Mouse (Mus musculus): Measurements from ENCODE around the gene Fkbp10. TPM values are rescaled to one million over a fixed set of nuclear protein-coding genes. Genes with fewer than 3 reads are reported as not detected.

The Fkbp10 gene
- total and polyA plus RNA-seq, 3 experiments, result 0.55 TPM; not detected in 2

DNA sequence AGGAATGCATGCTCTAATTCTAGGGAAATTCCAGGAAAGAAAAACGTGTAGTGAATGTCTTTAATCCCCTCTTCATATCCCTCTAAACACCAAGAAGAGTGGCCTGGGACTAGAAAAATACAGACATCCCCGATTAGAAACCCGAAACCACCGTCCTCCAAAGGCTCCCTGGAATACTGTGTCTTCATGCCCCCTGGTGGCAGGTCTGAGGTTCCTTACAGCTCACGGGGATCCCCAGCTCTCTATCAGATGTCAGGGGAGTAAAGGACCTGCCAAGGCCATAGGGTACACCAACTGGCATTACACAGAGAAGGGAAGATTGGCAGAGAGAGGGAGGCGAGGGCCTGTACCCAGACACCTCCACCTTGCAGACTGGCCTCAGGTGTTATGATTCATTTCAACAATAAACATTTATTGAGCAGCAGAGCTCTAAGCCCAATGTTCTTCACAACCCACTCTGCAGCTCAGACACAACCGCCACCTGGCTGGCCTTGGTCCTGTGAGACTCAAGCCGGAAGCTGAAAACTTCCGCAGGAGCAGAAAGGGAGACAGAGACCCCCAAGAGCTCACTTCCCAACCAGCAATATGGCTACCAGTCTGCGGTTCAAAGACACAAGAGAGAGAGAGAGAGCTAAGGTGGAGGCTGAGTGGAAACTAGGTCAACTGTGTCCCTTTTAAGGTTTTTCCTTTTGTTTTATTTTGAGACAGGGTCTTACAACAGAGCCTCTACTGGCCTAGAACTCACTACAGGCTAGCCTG, 7.2 kb upstream of the Fkbp10 start:
- DNase-seq (ENCODE audit: low spot score), result peak; percentile 41

DNA sequence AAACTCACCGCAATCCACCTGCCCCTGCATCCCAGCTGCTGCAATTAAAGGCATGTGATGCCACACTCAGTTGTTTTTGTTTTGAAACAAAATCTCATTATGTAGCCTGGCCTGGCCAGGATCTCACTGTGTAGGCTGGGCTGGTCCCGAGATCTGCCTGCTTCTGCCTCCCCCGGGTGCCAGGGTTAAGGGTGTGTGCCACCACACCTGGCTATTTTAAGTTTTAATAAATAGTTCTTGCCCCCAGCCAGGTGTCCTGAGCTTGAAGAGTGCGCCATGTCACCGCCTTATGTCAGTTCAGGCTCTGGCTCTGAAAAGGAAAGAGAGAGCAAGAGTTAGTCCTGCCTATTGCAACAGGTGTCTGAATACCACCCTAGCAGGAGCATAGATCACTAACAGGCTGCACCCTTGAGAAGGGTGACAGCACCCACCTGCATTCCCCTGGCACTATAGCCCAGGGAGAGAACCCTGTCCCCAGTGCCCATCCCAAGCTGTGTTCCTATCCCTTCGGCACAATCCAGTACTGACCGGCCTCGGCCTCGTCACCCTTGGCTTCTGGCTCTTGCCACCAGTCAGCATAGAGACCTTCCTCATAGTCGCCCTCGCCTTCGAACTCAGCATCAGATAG, 6.5 kb upstream of the Fkbp10 start:
- DNase-seq (ENCODE audit: low spot score) (no peak), ATAC-seq (ENCODE audit: extremely low read depth, insufficient number of reproducible peaks, low FRiP score, poor library complexity, severe bottlenecking) (no peak)
- Histone ChIP-seq H3K9me3 (replicated peaks) (no peaks in the 10 kb centered on the region), H3K36me3 (replicated peaks) (no peaks in the 10 kb centered on the region), H3K4me1 (ENCODE audit: insufficient read depth, low read depth, low read length) (no peaks in the 10 kb centered on the region), H3K27me3 (ENCODE audit: insufficient read depth, low read length) (peaks cover 48% of the 10 kb centered on the region), H3K4me3 (ENCODE audit: low read depth, low read length) (no peak overlapping the region)
- no peak for TF ChIP-seq GATA1 (IDR thresholded peaks at IDR 0.05; ENCODE audit: borderline replicate concordance, low read length)
- TF ChIP-seq CTCF (IDR thresholded peaks at IDR 0.05; ENCODE audit: low read depth, low read length), result no peak
- no peak for TF ChIP-seq TAL1 (conservative IDR thresholded peaks at IDR 0.05; ENCODE audit: low read depth, low read length)
- no peak for TF ChIP-seq GATA2 (IDR thresholded peaks at IDR 0.05; ENCODE audit: borderline replicate concordance, low read depth, low read length)
- TF ChIP-seq POLR2AphosphoS5 (IDR thresholded peaks at IDR 0.05; ENCODE audit: insufficient replicate concordance, low read depth, low read length), result no peak

More for the DNA sequence above, 7.2 kb upstream of the Fkbp10 start:
- Histone ChIP-seq H3K4me3 (ENCODE audit: low read depth, low read length) (no peak overlapping the region), H3K36me3 (replicated peaks) (no peaks in the 10 kb centered on the region), H3K4me1 (ENCODE audit: insufficient read depth, low read depth, low read length) (no peaks in the 10 kb centered on the region), H3K9me3 (replicated peaks) (no peaks in the 10 kb centered on the region), H3K27me3 (ENCODE audit: insufficient read depth, low read length) (peaks cover 47% of the 10 kb centered on the region)
- no peak for TF ChIP-seq TAL1 (conservative IDR thresholded peaks at IDR 0.05; ENCODE audit: low read depth, low read length)
- TF ChIP-seq GATA1 (IDR thresholded peaks at IDR 0.05; ENCODE audit: borderline replicate concordance, low read length), result no peak
- TF ChIP-seq POLR2AphosphoS5 (IDR thresholded peaks at IDR 0.05; ENCODE audit: insufficient replicate concordance, low read depth, low read length), result no peak
- no peak for TF ChIP-seq GATA2 (IDR thresholded peaks at IDR 0.05; ENCODE audit: borderline replicate concordance, low read depth, low read length)
- no peak for TF ChIP-seq CTCF (IDR thresholded peaks at IDR 0.05; ENCODE audit: low read depth, low read length)
- no peak for ATAC-seq (ENCODE audit: extremely low read depth, insufficient number of reproducible peaks, low FRiP score, poor library complexity, severe bottlenecking)

DNA sequence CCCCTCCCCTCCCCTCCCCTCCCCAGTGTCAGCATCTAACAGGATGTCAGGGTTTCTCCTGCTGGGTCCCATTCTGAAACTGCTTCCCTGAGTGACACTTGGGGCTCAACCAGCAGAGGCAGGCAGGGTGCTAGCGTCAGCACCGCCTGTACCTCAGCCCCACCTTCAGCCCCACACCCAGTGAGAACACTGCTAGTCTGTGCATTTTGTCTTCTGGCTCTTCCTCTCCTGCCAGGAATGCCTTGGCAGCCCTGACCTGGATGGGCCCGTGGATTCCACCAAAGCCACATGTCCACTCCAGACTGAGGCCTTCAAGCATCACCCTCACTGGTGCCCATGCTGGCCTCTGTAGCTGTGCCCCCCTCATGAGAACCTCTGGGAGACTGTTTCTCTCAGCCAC, 5.8 kb upstream of the Fkbp10 start:
- no peak for ATAC-seq (ENCODE audit: extremely low read depth, insufficient number of reproducible peaks, low FRiP score, poor library complexity, severe bottlenecking)
- Histone ChIP-seq H3K36me3 (replicated peaks) (no peaks in the 10 kb centered on the region), H3K4me3 (ENCODE audit: low read depth, low read length) (no peak overlapping the region), H3K27me3 (ENCODE audit: insufficient read depth, low read length) (peaks cover 53% of the 10 kb centered on the region), H3K9me3 (replicated peaks) (0 out of 2 replicates have a peak, but pooled peaks cover 3% of the 10 kb centered on the region), H3K4me1 (ENCODE audit: insufficient read depth, low read depth, low read length) (no peaks in the 10 kb centered on the region; the same call in 1 of the 2 replicates)
- DNase-seq (ENCODE audit: low spot score), result no peak
- TF ChIP-seq GATA1 (IDR thresholded peaks at IDR 0.05; ENCODE audit: borderline replicate concordance, low read length) (no peak), GATA2 (IDR thresholded peaks at IDR 0.05; ENCODE audit: borderline replicate concordance, low read depth, low read length) (no peak), TAL1 (conservative IDR thresholded peaks at IDR 0.05; ENCODE audit: low read depth, low read length) (no peak), POLR2AphosphoS5 (IDR thresholded peaks at IDR 0.05; ENCODE audit: insufficient replicate concordance, low read depth, low read length) (no peak), CTCF (IDR thresholded peaks at IDR 0.05; ENCODE audit: low read depth, low read length) (no peak; the same call in 1 of the 2 replicates)

DNA sequence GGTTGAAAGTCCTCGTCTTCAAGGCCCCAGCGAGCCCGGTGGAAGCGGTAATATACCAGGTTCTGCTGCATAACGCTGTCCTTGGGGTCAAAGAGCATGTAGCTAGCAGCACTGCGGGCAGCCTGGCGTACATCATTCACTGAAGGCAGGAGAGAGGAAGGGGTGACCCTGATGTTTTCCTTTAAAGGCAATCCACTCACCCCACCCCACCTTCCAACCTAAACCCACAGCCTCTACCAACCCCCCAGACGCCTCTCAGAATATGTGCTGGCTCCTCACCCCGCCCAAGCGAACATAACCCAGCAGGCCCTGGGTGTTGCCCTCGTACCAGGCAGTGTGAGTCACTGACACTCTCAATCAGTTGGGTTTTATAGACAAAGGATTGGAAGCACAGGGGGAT, 3.8 kb upstream of the Fkbp10 start:
- Histone ChIP-seq H3K4me3 (ENCODE audit: low read depth, low read length) (no peak overlapping the region), H3K9me3 (replicated peaks) (0 out of 2 replicates have a peak, but pooled peaks cover 3% of the 10 kb centered on the region), H3K4me1 (ENCODE audit: insufficient read depth, low read depth, low read length) (no peaks in the 10 kb centered on the region; the same call in 1 of the 2 replicates), H3K36me3 (replicated peaks) (no peaks in the 10 kb centered on the region), H3K27me3 (ENCODE audit: insufficient read depth, low read length) (peaks cover 58% of the 10 kb centered on the region)
- no peak for TF ChIP-seq GATA2 (IDR thresholded peaks at IDR 0.05; ENCODE audit: borderline replicate concordance, low read depth, low read length)
- no peak for TF ChIP-seq POLR2AphosphoS5 (IDR thresholded peaks at IDR 0.05; ENCODE audit: insufficient replicate concordance, low read depth, low read length)
- no peak for TF ChIP-seq CTCF (IDR thresholded peaks at IDR 0.05; ENCODE audit: low read depth, low read length)
- no peak for TF ChIP-seq GATA1 (IDR thresholded peaks at IDR 0.05; ENCODE audit: borderline replicate concordance, low read length)
- no peak for TF ChIP-seq TAL1 (conservative IDR thresholded peaks at IDR 0.05; ENCODE audit: low read depth, low read length)
- DNase-seq (ENCODE audit: low spot score) (no peak), ATAC-seq (ENCODE audit: extremely low read depth, insufficient number of reproducible peaks, low FRiP score, poor library complexity, severe bottlenecking) (no peak)

DNA sequence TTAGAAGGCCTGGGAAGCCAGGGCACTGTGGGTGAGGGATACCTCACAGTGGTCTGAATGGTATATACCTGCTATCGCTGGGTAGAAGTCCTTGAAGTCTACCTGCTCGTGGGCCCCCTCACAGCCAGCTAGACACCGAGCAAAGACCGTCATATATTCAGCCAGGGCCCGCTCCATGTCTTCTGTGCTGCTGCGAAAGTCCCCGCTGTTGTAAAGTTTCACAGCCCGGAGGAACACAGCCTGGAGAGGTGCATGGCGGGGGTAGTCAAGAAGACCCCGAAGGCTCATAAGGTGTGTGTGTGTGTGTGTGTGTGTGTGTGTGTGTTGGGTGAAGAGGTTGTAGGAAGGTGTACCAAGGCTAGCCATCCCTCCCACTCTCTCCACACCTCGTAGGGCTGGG, 2.0 kb upstream of the Fkbp10 start:
- Histone ChIP-seq H3K9me3 (replicated peaks) (0 out of 2 replicates have a peak, but pooled peaks cover 3% of the 10 kb centered on the region), H3K4me1 (ENCODE audit: insufficient read depth, low read depth, low read length) (no peaks in the 10 kb centered on the region; the same call in 1 of the 2 replicates), H3K4me3 (ENCODE audit: low read depth, low read length) (no peak overlapping the region), H3K36me3 (replicated peaks) (no peaks in the 10 kb centered on the region), H3K27me3 (ENCODE audit: insufficient read depth, low read length) (peaks cover 46% of the 10 kb centered on the region; the same call in 1 of the 2 replicates)
- ATAC-seq (ENCODE audit: extremely low read depth, insufficient number of reproducible peaks, low FRiP score, poor library complexity, severe bottlenecking) (no peak), DNase-seq (ENCODE audit: low spot score) (no peak)
- no peak for TF ChIP-seq CTCF (IDR thresholded peaks at IDR 0.05; ENCODE audit: low read depth, low read length)
- TF ChIP-seq GATA2 (IDR thresholded peaks at IDR 0.05; ENCODE audit: borderline replicate concordance, low read depth, low read length), result no peak
- no peak for TF ChIP-seq POLR2AphosphoS5 (IDR thresholded peaks at IDR 0.05; ENCODE audit: insufficient replicate concordance, low read depth, low read length)
- no peak for TF ChIP-seq GATA1 (IDR thresholded peaks at IDR 0.05; ENCODE audit: borderline replicate concordance, low read length)
- no peak for TF ChIP-seq TAL1 (conservative IDR thresholded peaks at IDR 0.05; ENCODE audit: low read depth, low read length)
